Mouse (Mus musculus) adrenal gland, adult 18-20 months (tissue): Measurements from ENCODE around the gene N4bp3. TPM values are rescaled to one million over a fixed set of nuclear protein-coding genes. Genes with fewer than 3 reads are reported as not detected.

Experiments used
- DNase-seq, 2 experiments: peaks; one replicate each; pipeline ENCODE4 v3.0.0; 2021 to 2022; ENCODE audit warnings: low spot score in 2 of 2
- total RNA-seq, 2 experiments: library from RNA; stranded (reverse); gene quantifications; 1 replicate in 1 of 2; 2 replicates in 1 of 2; pipeline ENCODE4 v1.2.3; 2021

The N4bp3 gene
- total RNA-seq, 2 experiments from 2014 or later = 6.3 to 7.7 TPM

DNA sequence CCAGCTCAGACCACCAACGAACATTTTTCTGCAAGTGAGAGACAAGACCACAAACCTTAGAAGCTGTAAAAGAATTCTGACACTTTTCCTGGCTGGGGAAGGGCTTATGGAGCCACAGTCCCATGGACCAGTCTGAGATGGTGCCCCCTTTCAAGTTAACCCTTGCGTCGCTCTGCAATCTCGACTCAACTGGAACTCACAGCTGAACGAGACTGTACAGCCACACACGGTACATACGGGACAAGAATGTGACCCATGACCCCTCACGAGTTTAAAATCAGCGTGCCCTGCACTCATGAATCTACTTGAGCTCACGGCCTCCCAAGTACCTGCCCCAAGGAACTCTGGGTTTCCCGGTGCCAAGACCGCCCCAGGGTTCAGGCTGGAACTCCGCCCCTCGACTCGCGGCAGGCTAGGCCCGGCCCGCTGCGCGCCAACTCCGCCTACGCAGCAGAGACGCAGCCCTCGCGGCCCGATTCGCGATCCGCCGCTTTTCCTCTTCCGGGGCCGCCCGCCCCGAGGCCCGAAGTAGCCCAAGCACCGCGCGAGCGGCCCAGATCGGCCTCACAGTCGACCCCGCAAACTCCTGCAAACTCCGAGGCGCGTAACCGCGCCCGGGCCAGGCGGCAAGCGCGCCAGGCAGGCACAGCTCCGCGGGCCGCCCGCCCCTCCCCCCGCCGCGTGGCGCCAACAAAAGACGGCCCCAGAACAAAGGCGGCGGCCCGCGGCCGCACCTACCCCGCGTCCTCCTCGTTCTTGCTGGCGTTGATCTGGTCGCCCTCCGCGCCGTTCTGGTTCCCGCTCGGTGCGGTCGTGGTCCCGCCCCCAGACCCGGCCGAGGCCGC is 44.8 kb downstream of the N4bp3 start:
- peak; percentile 87 to 88 for DNase-seq

DNA sequence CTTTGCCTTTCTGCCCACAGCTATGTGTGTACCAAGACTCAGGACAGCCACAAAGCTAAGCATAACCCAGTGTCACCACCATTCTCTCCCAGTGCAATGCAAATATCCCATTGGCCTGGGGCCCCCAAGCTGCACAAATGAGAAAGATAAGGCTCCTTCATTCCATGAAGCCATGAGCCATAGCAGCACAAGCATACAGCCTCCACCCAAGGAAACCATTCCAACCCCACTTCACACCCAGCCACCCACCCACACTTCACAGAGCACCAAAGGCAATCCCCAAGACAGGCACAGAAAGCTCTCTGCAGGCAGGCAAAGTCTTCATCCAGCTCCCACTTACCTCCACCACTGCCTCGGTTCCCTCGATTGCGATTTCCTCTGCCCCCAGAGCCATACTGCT is 48.4 kb downstream of the N4bp3 start:
- DNase-seq = no peak

DNA sequence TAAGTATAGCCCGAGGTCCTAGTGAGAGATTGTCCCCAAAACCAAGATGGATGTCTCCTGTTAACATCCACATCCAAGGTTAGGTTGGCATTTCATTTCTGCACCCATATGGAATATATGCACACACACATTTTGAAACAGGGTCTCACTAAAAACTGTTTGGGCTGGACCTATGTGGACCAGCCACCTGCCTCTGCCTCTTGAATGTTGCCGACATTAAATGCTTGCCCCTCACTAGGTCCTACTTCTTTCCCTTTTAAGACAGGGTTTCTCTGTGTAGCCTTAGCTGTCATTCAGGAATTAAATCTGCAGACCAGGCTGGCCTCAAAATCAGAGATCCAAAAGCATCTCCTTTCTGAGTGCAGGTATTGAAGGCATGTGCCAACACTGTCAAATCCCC is 53.1 kb downstream of the N4bp3 start:
- no peak for DNase-seq

DNA sequence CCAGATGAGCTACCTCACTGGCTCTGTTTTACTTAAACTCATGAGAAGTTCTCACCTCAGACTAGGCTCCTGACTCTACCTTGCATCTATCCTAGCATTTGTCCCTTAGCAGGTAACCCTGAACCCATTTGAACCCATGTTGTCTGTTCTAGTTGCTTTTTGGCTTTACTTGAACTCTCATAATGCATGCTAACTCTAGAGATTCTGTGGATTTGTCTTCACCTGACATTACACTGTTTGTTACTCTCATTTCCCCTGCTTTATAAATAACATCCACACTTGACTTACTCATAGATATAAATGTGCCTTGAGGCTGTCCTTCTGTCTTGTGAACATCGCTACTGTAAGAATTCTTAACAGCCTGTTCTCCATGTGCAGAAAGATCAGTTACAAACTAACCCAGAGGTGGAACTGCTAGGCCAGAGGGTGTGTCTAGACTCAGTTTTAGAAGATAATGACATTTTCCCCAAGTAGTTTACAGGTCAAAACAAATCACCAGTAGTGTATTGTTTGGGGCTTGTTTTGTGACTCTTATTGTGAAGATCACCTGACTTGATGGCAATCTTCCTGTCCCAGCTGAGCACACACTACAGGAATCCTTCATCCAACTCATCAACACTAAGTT is 55.1 kb downstream of the N4bp3 start:
- no peak for DNase-seq

DNA sequence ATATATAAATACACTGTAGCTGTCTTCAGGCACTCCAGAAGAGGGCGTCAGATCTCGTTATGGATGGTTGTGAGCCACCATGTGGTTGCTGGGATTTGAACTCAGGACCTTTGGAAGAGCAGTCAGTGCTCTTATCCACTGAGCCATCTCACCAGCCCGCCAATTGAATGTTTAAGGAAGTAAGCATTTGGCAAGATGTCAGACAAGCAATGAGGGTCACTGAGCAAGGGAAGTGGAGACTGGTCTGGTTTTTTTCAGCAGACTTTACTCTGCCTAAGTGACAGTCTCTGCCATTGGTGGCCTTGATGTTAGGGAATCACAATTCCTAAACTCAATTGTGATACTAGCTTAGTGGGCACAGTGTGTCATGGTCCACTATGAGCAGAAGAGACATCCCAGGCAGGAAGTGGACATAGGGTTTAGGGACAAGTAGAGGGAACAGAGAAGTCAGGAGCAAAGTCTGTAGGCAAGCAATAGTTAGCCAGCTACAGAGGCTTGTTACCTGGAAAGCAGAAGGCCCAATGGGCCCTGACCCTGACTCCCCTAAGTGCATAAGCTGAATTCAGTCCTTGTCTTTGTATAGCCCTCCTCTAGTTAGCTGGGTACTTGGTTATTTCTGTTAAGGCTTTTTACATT is 55.8 kb downstream of the N4bp3 start:
- no peak for DNase-seq

DNA sequence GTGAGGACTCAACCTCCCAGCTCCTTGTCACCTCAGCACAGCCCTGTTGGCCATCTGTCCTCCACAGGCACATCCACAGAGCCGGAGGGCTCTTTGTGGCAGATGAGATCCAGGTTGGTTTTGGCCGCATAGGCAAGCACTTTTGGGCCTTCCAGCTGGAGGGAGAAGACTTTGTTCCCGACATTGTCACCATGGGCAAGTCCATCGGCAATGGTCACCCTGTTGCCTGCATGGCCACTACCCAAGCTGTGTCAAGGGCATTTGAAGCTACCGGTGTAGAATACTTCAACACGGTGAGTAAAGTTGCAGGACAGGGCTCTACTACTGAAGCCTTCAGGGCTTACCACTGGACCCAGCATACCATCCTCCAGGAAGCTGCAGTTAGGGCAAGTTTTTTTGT is 56.8 kb downstream of the N4bp3 start:
- no peak for DNase-seq

DNA sequence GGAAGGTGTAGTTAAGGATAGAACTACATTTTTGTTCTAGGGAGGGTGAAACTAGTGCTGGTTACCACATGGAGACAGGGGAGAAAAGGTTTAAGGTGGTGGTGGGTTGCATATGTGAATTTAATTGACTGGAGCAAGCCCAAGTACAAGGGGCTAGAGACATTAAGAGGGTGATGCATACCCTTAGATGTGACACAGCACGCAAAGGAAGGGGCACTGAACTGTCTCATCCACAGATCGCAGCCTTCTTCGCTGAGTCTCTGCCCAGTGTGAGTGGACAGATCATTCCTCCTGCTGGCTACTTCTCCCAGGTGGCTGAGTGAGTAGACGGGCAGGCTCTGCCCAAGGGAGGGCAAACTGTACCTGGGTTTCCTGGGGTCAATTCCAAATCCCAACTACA is 57.3 kb downstream of the N4bp3 start:
- no peak for DNase-seq

Other genes starting within 250 kb of the N4bp3 start
- 10 to 100 TPM; 20.9 to 24.6 TPM for gene Phykpl, start 66.1 kb downstream of the N4bp3 start, total RNA-seq
- 100 to 1,000 TPM; 254 to 336 TPM for gene Hnrnpab, start 44.0 kb downstream of the N4bp3 start, total RNA-seq
- gene Nhp2, start 31.1 kb downstream of the N4bp3 start, total RNA-seq = 10 to 100 TPM; 53.3 to 68.6 TPM
- gene Rmnd5b, start 14.9 kb downstream of the N4bp3 start, total RNA-seq = 10 to 100 TPM; 30.0 to 47.2 TPM
- 1 to 10 TPM; 1.3 TPM for gene D930048N14Rik, start 112 bp upstream of the N4bp3 start, total RNA-seq
- gene 0610009B22Rik, start 38.0 kb upstream of the N4bp3 start, total RNA-seq = 10 to 100 TPM; 45.2 to 57.2 TPM
- 10 to 100 TPM; 33.2 to 47.2 TPM for gene Sec24a, start 112.8 kb upstream of the N4bp3 start, total RNA-seq
- 100 to 1,000 TPM; 109 to 110 TPM for gene Sar1b, start 112.8 kb upstream of the N4bp3 start, total RNA-seq
- gene Jade2, start 206.8 kb upstream of the N4bp3 start, total RNA-seq = 10 to 100 TPM; 19.2 to 19.7 TPM